Mouse (Mus musculus): ENCODE measurements around the gene Impg2. TPM values are rescaled to one million over a fixed set of nuclear protein-coding genes. Genes with fewer than 3 reads are reported as not detected.

Gene Impg2
- total and polyA plus RNA-seq, 2 experiments from 2014 or later, result 0.08 to 0.48 TPM

- Histone ChIP-seq H3K9ac (no peak overlapping the region), H3K27me3 (ENCODE audit: insufficient read depth, low read length) (no peaks in the 10 kb centered on the region), H3K36me3 (ENCODE audit: insufficient read depth) (no peaks in the 10 kb centered on the region), H3K4me3 (ENCODE audit: low read depth, low read length) (no peak overlapping the region), H3K9me3 (ENCODE audit: low read length) (no peaks in the 10 kb centered on the region), H3K4me1 (ENCODE audit: insufficient read depth) (no peaks in the 10 kb centered on the region), H3K4me2 (ENCODE audit: low read depth) (no peak overlapping the region), H3K27ac (ENCODE audit: low read depth, low read length) (no peak overlapping the region)
- ATAC-seq, result no peak
- no peak for TF ChIP-seq CTCF (IDR thresholded peaks at IDR 0.05; ENCODE audit: low read depth)
- no peak for DNase-seq
These were observed 23.6 kb downstream of the Impg2 start for GRCm38 (mm10) chr16:56227686-56228085.

GRCm38 (mm10) chr16:56229455-56229854 is 25.3 kb downstream of the Impg2 start:
- Histone ChIP-seq H3K27me3 (ENCODE audit: insufficient read depth, low read length) (no peaks in the 10 kb centered on the region), H3K4me3 (ENCODE audit: low read depth, low read length) (no peak overlapping the region), H3K4me2 (ENCODE audit: low read depth) (no peak overlapping the region), H3K36me3 (ENCODE audit: insufficient read depth) (no peaks in the 10 kb centered on the region), H3K4me1 (ENCODE audit: insufficient read depth) (no peaks in the 10 kb centered on the region), H3K9ac (no peak overlapping the region), H3K9me3 (ENCODE audit: low read length) (no peaks in the 10 kb centered on the region), H3K27ac (ENCODE audit: low read depth, low read length) (no peak overlapping the region)
- WGBS, result 68% methylated on average over 2 of the region's 2 CpGs
- ATAC-seq, result no peak
- DNase-seq, result no peak
- no peak for TF ChIP-seq CTCF (IDR thresholded peaks at IDR 0.05; ENCODE audit: low read depth)

- Histone ChIP-seq H3K27ac (ENCODE audit: low read depth, low read length) (no peak overlapping the region), H3K36me3 (ENCODE audit: insufficient read depth) (no peaks in the 10 kb centered on the region), H3K4me2 (ENCODE audit: low read depth) (no peak overlapping the region), H3K4me3 (ENCODE audit: low read depth, low read length) (no peak overlapping the region), H3K27me3 (ENCODE audit: insufficient read depth, low read length) (no peaks in the 10 kb centered on the region), H3K4me1 (ENCODE audit: insufficient read depth) (no peaks in the 10 kb centered on the region), H3K9me3 (ENCODE audit: low read length) (no peaks in the 10 kb centered on the region), H3K9ac (no peak overlapping the region)
- peak; percentile 30; the same call in 1 of the 2 replicates for TF ChIP-seq CTCF (IDR thresholded peaks at IDR 0.05; ENCODE audit: low read depth)
- WGBS, result 61% methylated on average over 10 of the region's 10 CpGs
- DNase-seq (peak; percentile 19), ATAC-seq (no peak)
These were observed 27.2 kb downstream of the Impg2 start for GRCm38 (mm10) chr16:56231300-56231699.

GRCm38 (mm10) chr16:56232736-56233135 is 28.6 kb downstream of the Impg2 start:
- Histone ChIP-seq H3K27me3 (ENCODE audit: insufficient read depth, low read length) (no peaks in the 10 kb centered on the region), H3K36me3 (ENCODE audit: insufficient read depth) (no peaks in the 10 kb centered on the region), H3K4me3 (ENCODE audit: low read depth, low read length) (no peak overlapping the region), H3K4me1 (ENCODE audit: insufficient read depth) (no peaks in the 10 kb centered on the region), H3K9me3 (ENCODE audit: low read length) (no peaks in the 10 kb centered on the region), H3K9ac (no peak overlapping the region), H3K27ac (ENCODE audit: low read depth, low read length) (no peak overlapping the region), H3K4me2 (ENCODE audit: low read depth) (no peak overlapping the region)
- ATAC-seq (no peak), DNase-seq (no peak)
- no peak for TF ChIP-seq CTCF (IDR thresholded peaks at IDR 0.05; ENCODE audit: low read depth)
- WGBS, result 74% methylated on average over 10 of the region's 10 CpGs

- 95% methylated on average over 3 of the region's 3 CpGs for WGBS
- no peak overlapping the region for H3K9ac ChIP-seq
- H3K4me1 ChIP-seq (ENCODE audit: insufficient read depth), result no peaks in the 10 kb centered on the region
- no peaks in the 10 kb centered on the region for H3K36me3 ChIP-seq (ENCODE audit: insufficient read depth)
- no peaks in the 10 kb centered on the region for H3K27me3 ChIP-seq (ENCODE audit: insufficient read depth, low read length)
- H3K9me3 ChIP-seq (ENCODE audit: low read length), result no peaks in the 10 kb centered on the region
- no peak overlapping the region for H3K27ac ChIP-seq (ENCODE audit: low read depth, low read length)
- H3K4me2 ChIP-seq (ENCODE audit: low read depth), result no peak overlapping the region
- H3K4me3 ChIP-seq (ENCODE audit: low read depth, low read length), result no peak overlapping the region
- TF ChIP-seq CTCF (IDR thresholded peaks at IDR 0.05; ENCODE audit: low read depth), result no peak
- ATAC-seq (no peak), DNase-seq (no peak)
These were observed 41.9 kb downstream of the Impg2 start for GRCm38 (mm10) chr16:56246031-56246430.

GRCm38 (mm10) chr16:56273917-56274316 is 69.8 kb downstream of the Impg2 start:
- no peak overlapping the region for H3K4me2 ChIP-seq (ENCODE audit: low read depth)
- no peak for TF ChIP-seq CTCF (IDR thresholded peaks at IDR 0.05; ENCODE audit: low read depth)
- 76% methylated on average over 1 of the region's 1 CpGs for WGBS
- H3K9me3 ChIP-seq (ENCODE audit: low read length), result no peaks in the 10 kb centered on the region
- ATAC-seq (no peak), DNase-seq (no peak)
- no peaks in the 10 kb centered on the region for H3K4me1 ChIP-seq (ENCODE audit: insufficient read depth)
- no peaks in the 10 kb centered on the region for H3K27me3 ChIP-seq (ENCODE audit: insufficient read depth, low read length)
- H3K9ac ChIP-seq, result no peak overlapping the region
- H3K4me3 ChIP-seq (ENCODE audit: low read depth, low read length), result no peak overlapping the region
- H3K27ac ChIP-seq (ENCODE audit: low read depth, low read length), result no peak overlapping the region
- H3K36me3 ChIP-seq (ENCODE audit: insufficient read depth), result no peaks in the 10 kb centered on the region

- TF ChIP-seq CTCF (IDR thresholded peaks at IDR 0.05; ENCODE audit: low read depth), result no peak
- Histone ChIP-seq H3K27ac (ENCODE audit: low read depth, low read length) (no peak overlapping the region), H3K4me2 (ENCODE audit: low read depth) (no peak overlapping the region), H3K27me3 (ENCODE audit: insufficient read depth, low read length) (no peaks in the 10 kb centered on the region), H3K9me3 (ENCODE audit: low read length) (no peaks in the 10 kb centered on the region), H3K36me3 (ENCODE audit: insufficient read depth) (no peaks in the 10 kb centered on the region), H3K9ac (no peak overlapping the region), H3K4me3 (ENCODE audit: low read depth, low read length) (no peak overlapping the region), H3K4me1 (ENCODE audit: insufficient read depth) (no peaks in the 10 kb centered on the region)
- no peak for DNase-seq
- WGBS, result 75% methylated on average over 9 of the region's 9 CpGs
- no peak for ATAC-seq
These were observed 74.9 kb downstream of the Impg2 start for GRCm38 (mm10) chr16:56279060-56279459.

- no peak for TF ChIP-seq CTCF (IDR thresholded peaks at IDR 0.05; ENCODE audit: low read depth)
- Histone ChIP-seq H3K9ac (no peak overlapping the region), H3K4me2 (ENCODE audit: low read depth) (no peak overlapping the region), H3K4me1 (ENCODE audit: insufficient read depth) (no peaks in the 10 kb centered on the region), H3K4me3 (ENCODE audit: low read depth, low read length) (no peak overlapping the region), H3K27me3 (ENCODE audit: insufficient read depth, low read length) (no peaks in the 10 kb centered on the region), H3K27ac (ENCODE audit: low read depth, low read length) (no peak overlapping the region), H3K9me3 (ENCODE audit: low read length) (no peaks in the 10 kb centered on the region), H3K36me3 (ENCODE audit: insufficient read depth) (no peaks in the 10 kb centered on the region)
- ATAC-seq, result no peak
- DNase-seq, result no peak
These were observed 75.6 kb downstream of the Impg2 start for GRCm38 (mm10) chr16:56279752-56280151.
